Mouse (Mus musculus) WW6 (cell line): ENCODE results near the gene Gstm5.
A peak's percentile ranks its signal among the peaks of the same experiment; 100 is the strongest.
"Not testable (repeated sequence)": the region's sequence is repeated elsewhere in the genome, so short reads cannot be mapped to it uniquely, and the experiment has no call there.

Experiments
- DNase-seq: peaks from one replicate; pipeline ENCODE4 v3.0.0-alpha.2; 2013; ENCODE audit warnings: low read depth, low spot score

The Gstm5 gene

GRCm38 (mm10) chr3:107873335-107874251, 22.0 kb upstream of the Gstm5 start:
- no peak for DNase-seq

- DNase-seq: no peak
Observed at GRCm38 (mm10) chr3:107875231-107875630, 20.4 kb upstream of the Gstm5 start.

- DNase-seq: no peak
Observed at GRCm38 (mm10) chr3:107877005-107877404, 18.6 kb upstream of the Gstm5 start, which contains the start of gene Eps8l3. TSS of gene Eps8l3 (plus strand) at chr3:107877229.

GRCm38 (mm10) chr3:107877747-107878736, 17.6 kb upstream of the Gstm5 start:
- DNase-seq: no peak

- no peak for DNase-seq
Observed at GRCm38 (mm10) chr3:107887674-107888495, 7.7 kb upstream of the Gstm5 start.

GRCm38 (mm10) chr3:107889236-107889635, 6.4 kb upstream of the Gstm5 start:
- DNase-seq: not testable (repeated sequence)

GRCm38 (mm10) chr3:107895194-107895719, 364 bp upstream of the Gstm5 start:
- no peak for DNase-seq

GRCm38 (mm10) chr3:107898691-107899090, 3.1 kb downstream of the Gstm5 start:
- no peak for DNase-seq

- no peak for DNase-seq
Observed at GRCm38 (mm10) chr3:107900955-107901673, 5.5 kb downstream of the Gstm5 start.

GRCm38 (mm10) chr3:107905942-107906341, 10.3 kb downstream of the Gstm5 start:
- DNase-seq: no peak

GRCm38 (mm10) chr3:107916674-107917073, 21.1 kb downstream of the Gstm5 start:
- DNase-seq: no peak

GRCm38 (mm10) chr3:107917097-107917496, 21.5 kb downstream of the Gstm5 start:
- DNase-seq: no peak

GRCm38 (mm10) chr3:107917783-107918408, 22.3 kb downstream of the Gstm5 start:
- peak; percentile 29 for DNase-seq

GRCm38 (mm10) chr3:107920348-107920747, 24.7 kb downstream of the Gstm5 start:
- no peak for DNase-seq

- DNase-seq: no peak
Observed at GRCm38 (mm10) chr3:107925335-107925734, 29.7 kb downstream of the Gstm5 start.

- no peak for DNase-seq
Observed at GRCm38 (mm10) chr3:107927841-107928240, 32.2 kb downstream of the Gstm5 start.

- DNase-seq: no peak
Observed at GRCm38 (mm10) chr3:107928691-107929090, 33.1 kb downstream of the Gstm5 start.

- DNase-seq: no peak
Observed at GRCm38 (mm10) chr3:107929243-107929642, 33.6 kb downstream of the Gstm5 start.

- DNase-seq: no peak
Observed at GRCm38 (mm10) chr3:107929731-107930130, 34.1 kb downstream of the Gstm5 start.

GRCm38 (mm10) chr3:107931134-107931533, 35.5 kb downstream of the Gstm5 start:
- DNase-seq: no peak
